Mouse (Mus musculus): ENCODE results near the gene Kirrel2. TPM values are rescaled to one million over a fixed set of nuclear protein-coding genes. Genes with fewer than 3 reads are reported as not detected.

Gene Kirrel2
- total RNA-seq, 1 experiment from 2014 or later: not detected

- ATAC-seq (replicated peaks in 1 of 2; ENCODE audit: insufficient read depth in 1 of 2, low FRiP score in 2 of 2, low TSS enrichment in 1 of 2, low read depth in 1 of 2, poor library complexity in 2 of 2, severe bottlenecking in 2 of 2): no peak
Observed at GRCm38 (mm10) chr7:30429327-30429726, 28.2 kb downstream of the Kirrel2 start.

- ATAC-seq (replicated peaks in 1 of 2; ENCODE audit: insufficient read depth in 1 of 2, low FRiP score in 2 of 2, low TSS enrichment in 1 of 2, low read depth in 1 of 2, poor library complexity in 2 of 2, severe bottlenecking in 2 of 2): peak; percentile 3 to 30; a peak in 3 of 4 replicates
Observed at GRCm38 (mm10) chr7:30423071-30423641, 34.3 kb downstream of the Kirrel2 start.

- no peak for ATAC-seq (replicated peaks in 1 of 2; ENCODE audit: insufficient read depth in 1 of 2, low FRiP score in 2 of 2, low TSS enrichment in 1 of 2, low read depth in 1 of 2, poor library complexity in 2 of 2, severe bottlenecking in 2 of 2)
Observed at GRCm38 (mm10) chr7:30422560-30422959, 34.9 kb downstream of the Kirrel2 start.

GRCm38 (mm10) chr7:30421890-30422435, 35.5 kb downstream of the Kirrel2 start:
- peak; percentile 46 to 51 for ATAC-seq (replicated peaks in 1 of 2; ENCODE audit: insufficient read depth in 1 of 2, low FRiP score in 2 of 2, low TSS enrichment in 1 of 2, low read depth in 1 of 2, poor library complexity in 2 of 2, severe bottlenecking in 2 of 2)

GRCm38 (mm10) chr7:30421175-30421889, 36.2 kb downstream of the Kirrel2 start, which contains the start of gene Nfkbid:
Gene Nfkbid, plus strand, starts transcription at chr7:30421732.
- peak; percentile 18 to 26; a peak in 3 of 4 replicates for ATAC-seq (replicated peaks in 1 of 2; ENCODE audit: insufficient read depth in 1 of 2, low FRiP score in 2 of 2, low TSS enrichment in 1 of 2, low read depth in 1 of 2, poor library complexity in 2 of 2, severe bottlenecking in 2 of 2)

GRCm38 (mm10) chr7:30420673-30421072, 36.8 kb downstream of the Kirrel2 start:
- ATAC-seq (replicated peaks in 1 of 2; ENCODE audit: insufficient read depth in 1 of 2, low FRiP score in 2 of 2, low TSS enrichment in 1 of 2, low read depth in 1 of 2, poor library complexity in 2 of 2, severe bottlenecking in 2 of 2): no peak

- ATAC-seq (replicated peaks in 1 of 2; ENCODE audit: insufficient read depth in 1 of 2, low FRiP score in 2 of 2, low TSS enrichment in 1 of 2, low read depth in 1 of 2, poor library complexity in 2 of 2, severe bottlenecking in 2 of 2): peak; percentile 34 to 46
Observed at GRCm38 (mm10) chr7:30419561-30420499, 37.7 kb downstream of the Kirrel2 start, which contains the start of gene Hcst. Gene Hcst, minus strand, starts transcription at chr7:30419854.

GRCm38 (mm10) chr7:30417856-30418255, 39.6 kb downstream of the Kirrel2 start:
- ATAC-seq (replicated peaks in 1 of 2; ENCODE audit: insufficient read depth in 1 of 2, low FRiP score in 2 of 2, low TSS enrichment in 1 of 2, low read depth in 1 of 2, poor library complexity in 2 of 2, severe bottlenecking in 2 of 2): peak; percentile 19 to 23; a peak in 3 of 4 replicates

GRCm38 (mm10) chr7:30413596-30413995, 43.9 kb downstream of the Kirrel2 start, which contains the start of gene Tyrobp:
Gene Tyrobp, plus strand, starts transcription at chr7:30413760.
- peak in 1 of 2 experiments; percentile 49; a peak in 2 of 4 replicates for ATAC-seq (replicated peaks in 1 of 2; ENCODE audit: insufficient read depth in 1 of 2, low FRiP score in 2 of 2, low TSS enrichment in 1 of 2, low read depth in 1 of 2, poor library complexity in 2 of 2, severe bottlenecking in 2 of 2)

GRCm38 (mm10) chr7:30412735-30413147, 44.7 kb downstream of the Kirrel2 start:
- ATAC-seq (replicated peaks in 1 of 2; ENCODE audit: insufficient read depth in 1 of 2, low FRiP score in 2 of 2, low TSS enrichment in 1 of 2, low read depth in 1 of 2, poor library complexity in 2 of 2, severe bottlenecking in 2 of 2): peak; percentile 63 to 76

GRCm38 (mm10) chr7:30411023-30411422, 46.5 kb downstream of the Kirrel2 start:
- no peak for ATAC-seq (replicated peaks in 1 of 2; ENCODE audit: insufficient read depth in 1 of 2, low FRiP score in 2 of 2, low TSS enrichment in 1 of 2, low read depth in 1 of 2, poor library complexity in 2 of 2, severe bottlenecking in 2 of 2)

GRCm38 (mm10) chr7:30409789-30410188, 47.7 kb downstream of the Kirrel2 start:
- no peak for ATAC-seq (replicated peaks in 1 of 2; ENCODE audit: insufficient read depth in 1 of 2, low FRiP score in 2 of 2, low TSS enrichment in 1 of 2, low read depth in 1 of 2, poor library complexity in 2 of 2, severe bottlenecking in 2 of 2)

- ATAC-seq (replicated peaks in 1 of 2; ENCODE audit: insufficient read depth in 1 of 2, low FRiP score in 2 of 2, low TSS enrichment in 1 of 2, low read depth in 1 of 2, poor library complexity in 2 of 2, severe bottlenecking in 2 of 2): no peak
Observed at GRCm38 (mm10) chr7:30408639-30409038, 48.9 kb downstream of the Kirrel2 start.

GRCm38 (mm10) chr7:30402343-30402742, 55.1 kb downstream of the Kirrel2 start:
- no peak for ATAC-seq (replicated peaks in 1 of 2; ENCODE audit: insufficient read depth in 1 of 2, low FRiP score in 2 of 2, low TSS enrichment in 1 of 2, low read depth in 1 of 2, poor library complexity in 2 of 2, severe bottlenecking in 2 of 2)

- ATAC-seq (replicated peaks in 1 of 2; ENCODE audit: insufficient read depth in 1 of 2, low FRiP score in 2 of 2, low TSS enrichment in 1 of 2, low read depth in 1 of 2, poor library complexity in 2 of 2, severe bottlenecking in 2 of 2): no peak
Observed at GRCm38 (mm10) chr7:30399671-30400070, 57.8 kb downstream of the Kirrel2 start.

Measured in hematopoietic stem cell, adult 5-6 weeks (primary cell).